Mouse (Mus musculus): ENCODE measurements around the gene Cavin3. TPM values are rescaled to one million over a fixed set of nuclear protein-coding genes. Genes with fewer than 3 reads are reported as not detected.
"Not testable (repeated sequence)": the region's sequence is repeated elsewhere in the genome, so short reads cannot be mapped to it uniquely, and the experiment has no call there.

Gene Cavin3
- total RNA-seq, 2 experiments from 2014 or later, result 13.9 to 14.2 TPM

DNA sequence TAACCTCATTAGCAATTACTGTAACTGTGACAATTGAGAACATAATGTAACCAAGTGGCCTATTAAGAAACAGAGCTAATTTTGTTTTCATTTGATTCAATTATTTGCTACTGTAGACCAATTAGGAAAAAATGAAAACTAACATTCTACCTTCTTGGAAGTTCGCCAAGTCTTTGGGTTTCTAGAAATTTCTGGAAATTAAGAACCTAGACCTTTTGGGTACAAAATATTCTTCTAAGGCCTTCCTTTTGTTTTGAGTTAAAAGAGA, 4.7 kb downstream of the Cavin3 start:
- Histone ChIP-seq H3K4me3 (no peak overlapping the region), H3K27ac (no peak overlapping the region)
- TF ChIP-seq CTCF (conservative IDR thresholded peaks at IDR 0.05), result no peak
- no peak for DNase-seq (ENCODE audit: low spot score in 2 of 2)

DNA sequence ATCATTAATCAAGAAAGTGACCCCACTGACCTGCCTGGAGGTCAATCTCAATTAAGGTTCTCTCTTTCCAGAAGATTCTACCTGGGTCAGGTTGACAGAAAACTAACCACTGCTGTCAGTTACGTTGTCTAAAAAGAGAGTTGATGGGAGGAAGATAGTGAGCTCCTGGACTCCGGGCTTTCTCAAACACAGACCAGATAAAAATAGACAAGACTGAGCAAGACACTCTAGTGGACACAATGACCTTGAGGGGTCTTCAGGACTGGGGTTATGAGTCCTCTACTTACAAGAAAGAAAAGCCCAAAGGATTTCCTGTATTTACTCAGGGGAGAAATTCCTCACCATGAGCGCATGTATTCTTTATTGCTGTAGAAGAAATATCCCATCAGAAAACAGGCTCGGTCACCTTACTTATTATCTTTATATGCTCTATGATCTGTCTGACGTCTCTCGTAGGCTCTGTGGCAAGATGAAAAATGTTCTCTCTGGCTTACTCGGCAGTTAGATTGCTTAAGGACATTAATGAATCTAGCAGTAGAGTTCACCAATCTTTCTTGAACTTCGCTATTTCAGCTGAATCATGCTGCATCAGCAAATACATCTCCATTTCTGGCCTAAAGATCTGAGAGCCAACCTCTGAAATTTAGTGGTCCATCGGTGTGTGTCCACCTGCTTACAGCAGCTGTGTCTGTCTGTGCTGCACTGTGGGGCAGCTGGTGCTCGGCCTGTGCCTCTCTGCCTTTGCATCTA, 5.2 kb downstream of the Cavin3 start:
- no peak for TF ChIP-seq CTCF (conservative IDR thresholded peaks at IDR 0.05)
- Histone ChIP-seq H3K4me3 (no peak overlapping the region), H3K27ac (no peak overlapping the region)
- no peak for DNase-seq (ENCODE audit: low spot score in 2 of 2)

DNA sequence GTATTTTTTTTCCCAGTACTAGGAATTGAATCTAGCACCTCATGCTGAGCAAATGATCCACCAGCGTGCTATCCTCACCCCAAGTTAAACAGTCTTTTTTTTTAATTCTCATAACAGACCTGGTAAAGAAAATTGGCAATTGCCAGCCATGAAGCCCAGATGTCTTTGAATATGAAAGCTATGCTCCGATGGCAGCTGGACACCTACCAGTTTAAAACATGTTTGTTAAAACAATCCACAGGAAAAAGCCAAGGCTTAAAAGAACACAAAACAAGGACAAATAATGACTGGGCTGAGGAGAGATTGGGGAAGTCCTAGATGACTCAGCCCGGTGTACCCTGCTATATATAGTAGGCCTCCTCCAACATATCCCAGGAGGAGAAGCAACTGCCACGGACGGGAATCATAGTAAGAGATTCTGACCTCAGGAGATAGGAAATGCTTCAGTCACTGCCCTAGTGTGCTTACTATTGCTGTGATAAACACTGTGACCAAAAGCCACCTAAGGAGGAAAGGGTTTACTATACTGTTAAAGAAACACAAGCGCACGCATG, 6.6 kb downstream of the Cavin3 start:
- no peak overlapping the region for H3K4me3 ChIP-seq
- DNase-seq (ENCODE audit: low spot score in 2 of 2), result no peak
- TF ChIP-seq CTCF (conservative IDR thresholded peaks at IDR 0.05), result no peak
- H3K27ac ChIP-seq, result no peak overlapping the region

DNA sequence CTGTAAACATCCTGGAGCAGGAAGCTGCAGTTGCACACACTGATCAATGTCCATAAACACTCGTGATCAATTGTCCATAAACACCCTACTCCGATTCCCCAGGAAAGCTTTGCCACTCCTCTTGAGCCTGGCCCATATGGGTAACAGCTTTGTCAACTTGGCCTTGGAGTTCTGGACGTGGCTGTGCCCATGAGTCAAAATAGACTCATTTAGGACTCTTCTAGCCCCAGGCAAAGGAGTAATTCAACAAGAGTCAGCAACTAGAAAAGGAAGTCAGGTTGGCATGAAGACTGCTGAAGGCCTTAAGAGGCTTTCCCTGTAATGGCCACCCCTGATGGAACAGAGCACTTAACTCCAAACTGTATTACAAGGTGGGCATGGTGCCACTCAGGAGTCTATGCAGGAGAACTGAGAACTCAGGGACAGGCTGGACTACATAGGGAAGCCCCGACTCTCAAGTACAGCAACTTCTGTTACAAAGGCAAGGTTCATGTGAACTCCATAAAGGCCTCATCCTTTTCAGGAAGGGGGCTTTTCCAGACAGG, 7.3 kb downstream of the Cavin3 start:
- H3K4me3 ChIP-seq, result no peak overlapping the region
- DNase-seq (ENCODE audit: low spot score in 2 of 2), result no peak
- no peak overlapping the region for H3K27ac ChIP-seq
- no peak for TF ChIP-seq CTCF (conservative IDR thresholded peaks at IDR 0.05)

DNA sequence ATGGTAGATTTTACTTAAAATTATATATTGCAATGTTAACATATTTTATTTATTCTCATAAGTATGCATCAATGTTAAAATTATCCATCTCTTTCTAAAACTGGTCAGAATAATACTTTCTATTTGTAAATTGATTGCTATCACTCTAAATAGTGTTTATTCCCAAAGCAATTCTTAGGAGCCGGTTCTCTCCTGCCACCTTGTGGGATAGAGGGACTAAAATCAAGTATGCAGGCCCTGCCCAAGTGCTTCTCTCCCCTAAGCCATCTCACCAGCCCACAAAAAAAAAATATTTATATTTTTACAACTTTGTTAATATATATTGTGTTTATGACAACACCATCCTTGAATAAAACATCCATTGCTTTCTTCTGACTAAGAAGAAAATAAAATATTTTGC, 9.5 kb downstream of the Cavin3 start:
- Histone ChIP-seq H3K27ac (no peak overlapping the region), H3K4me3 (no peak overlapping the region)
- peak in 1 of 2 experiments; percentile 51 for DNase-seq (ENCODE audit: low spot score in 2 of 2)
- peak; percentile 78 for TF ChIP-seq CTCF (conservative IDR thresholded peaks at IDR 0.05)

DNA sequence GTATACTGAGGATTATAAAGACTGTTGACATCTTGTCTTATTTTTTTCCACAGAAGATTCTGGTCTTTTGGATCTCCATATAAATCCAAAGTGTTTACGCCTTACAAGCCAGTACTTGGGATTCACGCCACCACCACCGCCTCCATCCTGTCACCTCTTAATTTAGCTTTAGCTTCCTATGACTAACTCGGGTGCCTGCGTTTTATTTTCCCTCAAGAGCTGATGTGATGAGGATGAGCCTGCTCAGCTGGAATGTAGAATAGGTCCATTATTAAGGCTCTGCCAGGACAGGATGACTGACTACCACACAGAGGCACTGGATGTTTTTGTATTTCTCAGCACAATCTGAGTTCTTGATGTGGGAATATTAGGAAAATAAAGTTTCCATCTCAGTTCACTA, 16.6 kb downstream of the Cavin3 start:
- not testable (repeated sequence) for DNase-seq (ENCODE audit: low spot score in 2 of 2); H3K27ac ChIP-seq

DNA sequence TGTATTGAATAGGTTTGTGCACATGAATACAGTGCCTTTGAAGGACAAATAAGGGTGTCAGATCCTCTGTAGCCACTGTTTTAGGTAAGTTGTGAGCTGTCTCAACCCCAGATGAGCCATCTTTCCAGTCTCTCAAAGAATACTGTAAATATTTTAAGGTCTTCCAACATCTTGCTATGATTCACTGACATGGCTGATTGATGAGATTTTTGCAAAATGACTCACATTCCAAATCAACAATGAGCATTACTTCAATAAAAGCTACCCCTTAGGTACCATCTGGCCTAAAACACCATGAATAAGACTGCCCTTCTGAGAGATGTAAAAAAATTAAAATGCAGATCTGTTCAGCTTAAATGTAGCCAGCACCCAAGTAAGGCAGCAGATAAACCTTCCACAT, 23.6 kb downstream of the Cavin3 start:
- H3K4me3 ChIP-seq, result no peak overlapping the region
- no peak for TF ChIP-seq CTCF (conservative IDR thresholded peaks at IDR 0.05)
- H3K27ac ChIP-seq, result no peak overlapping the region
- DNase-seq (ENCODE audit: low spot score in 2 of 2), result no peak

More for the DNA sequence above, 16.6 kb downstream of the Cavin3 start:
- H3K4me3 ChIP-seq, result not testable (repeated sequence)

DNA sequence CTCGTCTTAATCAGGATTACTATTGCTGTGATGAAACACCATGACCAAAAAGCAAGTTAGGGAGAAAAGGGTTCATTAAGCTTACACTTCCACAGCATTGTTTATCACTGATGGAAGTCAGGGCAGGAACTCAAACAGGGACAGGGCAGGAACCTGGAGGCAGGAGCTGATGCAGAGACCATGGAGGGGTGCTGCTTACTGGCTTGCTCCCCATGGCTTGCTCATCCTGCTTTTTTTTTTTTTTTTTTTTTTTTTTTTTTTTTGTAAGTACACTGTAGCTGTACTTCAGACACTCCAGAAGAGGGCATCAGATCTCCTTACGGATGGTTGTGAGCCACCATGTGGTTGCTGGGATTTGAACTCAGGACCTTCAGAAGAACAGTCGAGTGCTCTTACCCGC, 28.8 kb downstream of the Cavin3 start:
- not testable (repeated sequence) for H3K27ac ChIP-seq; DNase-seq (ENCODE audit: low spot score in 2 of 2); H3K4me3 ChIP-seq

DNA sequence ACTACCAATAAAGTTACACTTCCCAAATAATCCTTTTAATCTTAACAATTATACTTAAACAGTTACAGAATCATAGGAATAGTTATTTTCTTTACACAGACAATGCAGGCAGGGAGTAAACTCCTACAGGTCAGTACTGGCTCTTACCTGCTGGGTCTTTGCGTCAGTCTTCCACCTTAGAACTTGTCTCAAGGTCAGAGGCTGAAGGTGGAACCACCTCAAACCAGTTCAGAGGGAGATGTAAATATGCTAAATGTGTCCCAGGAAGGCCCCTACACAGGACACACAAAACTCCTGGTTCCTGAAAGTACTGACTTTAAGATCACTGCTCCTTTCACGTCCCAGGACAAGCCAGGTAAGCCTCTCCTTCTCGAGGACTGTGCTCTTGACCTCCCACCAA, 37.0 kb downstream of the Cavin3 start:
- DNase-seq (ENCODE audit: low spot score in 2 of 2), result no peak
- Histone ChIP-seq H3K27ac (no peak overlapping the region), H3K4me3 (no peak overlapping the region)
- TF ChIP-seq CTCF (conservative IDR thresholded peaks at IDR 0.05), result no peak

DNA sequence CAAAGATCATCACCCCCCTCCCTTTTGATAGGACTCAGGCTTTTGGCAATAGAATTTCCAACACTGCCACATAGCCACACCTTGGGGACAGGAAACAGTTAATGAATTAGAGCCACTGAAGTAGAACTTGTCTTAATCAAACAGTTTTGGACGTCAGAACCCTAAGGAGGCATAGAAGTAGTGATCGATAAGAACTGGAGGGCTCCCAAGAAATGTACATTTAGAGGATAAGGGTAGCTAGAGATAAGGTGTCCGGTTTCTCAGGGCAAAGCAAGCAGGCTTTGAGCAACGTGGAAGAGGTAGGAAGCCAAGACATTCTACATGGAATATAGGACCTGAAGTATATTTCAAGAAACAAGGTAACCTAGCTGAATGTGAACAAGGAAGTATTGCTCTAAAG, 40.7 kb downstream of the Cavin3 start:
- Histone ChIP-seq H3K4me3 (no peak overlapping the region), H3K27ac (no peak overlapping the region)
- no peak for TF ChIP-seq CTCF (conservative IDR thresholded peaks at IDR 0.05)
- DNase-seq (ENCODE audit: low spot score in 2 of 2), result no peak

DNA sequence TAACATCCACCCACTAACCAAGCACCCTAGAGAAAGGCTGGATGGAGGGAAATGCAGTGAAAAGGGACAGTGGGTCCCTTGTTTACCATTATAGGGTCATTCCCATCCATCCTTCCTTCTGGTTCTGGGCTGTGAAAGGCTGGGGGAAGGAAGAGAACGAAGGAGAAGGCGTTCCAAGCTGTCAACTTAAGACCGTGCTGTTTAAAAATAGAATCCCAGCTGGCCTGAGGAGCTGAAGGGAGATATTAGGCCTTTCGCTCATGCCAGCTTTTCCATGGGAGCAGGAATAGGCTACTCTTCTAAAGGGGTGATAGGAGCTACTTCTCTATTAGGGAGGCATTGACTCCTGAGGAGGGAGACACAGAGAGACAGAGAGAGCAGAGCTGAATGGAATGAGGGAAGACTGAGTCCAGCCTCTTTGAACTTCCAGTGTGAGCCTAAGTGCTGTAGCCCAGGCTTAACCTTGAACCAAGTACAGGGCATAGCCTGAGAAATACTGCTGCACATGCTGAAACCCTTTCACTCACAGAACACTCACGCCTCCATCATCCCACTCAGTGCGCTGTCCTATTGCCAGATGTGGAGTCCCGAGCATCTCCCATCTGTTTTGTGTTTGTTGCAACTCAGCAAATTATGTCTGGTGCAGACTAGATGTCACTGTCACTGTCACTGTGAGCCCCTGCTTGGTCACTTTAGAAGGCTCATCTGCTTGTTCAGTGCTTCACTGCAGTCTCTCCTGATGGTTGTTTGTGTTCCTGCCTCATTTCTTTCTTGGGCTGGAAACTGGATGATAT, 43.9 kb downstream of the Cavin3 start:
- Histone ChIP-seq H3K27ac (peak overlapping the region; percentile 75), H3K4me3 (no peak overlapping the region)
- TF ChIP-seq CTCF (conservative IDR thresholded peaks at IDR 0.05), result no peak
- peak; percentile 37 to 38 for DNase-seq (ENCODE audit: low spot score in 2 of 2)

DNA sequence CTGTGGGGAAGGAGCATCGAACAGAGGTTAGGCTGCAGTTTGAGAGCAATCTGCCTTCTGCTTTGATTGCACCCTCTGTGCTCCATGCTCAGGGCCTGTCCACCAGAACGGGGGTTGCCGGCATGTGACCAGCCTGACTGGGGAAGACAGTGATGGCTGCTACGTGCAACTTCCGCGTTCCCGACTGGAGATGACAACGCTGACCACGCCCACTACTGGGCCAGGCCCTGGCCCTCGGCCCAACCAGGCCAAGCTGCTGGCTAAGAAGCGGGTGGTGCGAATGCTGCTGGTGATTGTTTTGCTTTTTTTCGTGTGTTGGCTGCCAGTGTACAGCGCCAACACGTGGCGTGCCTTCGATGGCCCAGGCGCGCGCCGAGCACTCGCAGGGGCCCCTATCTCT, 47.3 kb downstream of the Cavin3 start:
- DNase-seq (ENCODE audit: low spot score in 2 of 2), result no peak
- no peak overlapping the region for H3K4me3 ChIP-seq
- no peak overlapping the region for H3K27ac ChIP-seq
- no peak for TF ChIP-seq CTCF (conservative IDR thresholded peaks at IDR 0.05)

DNA sequence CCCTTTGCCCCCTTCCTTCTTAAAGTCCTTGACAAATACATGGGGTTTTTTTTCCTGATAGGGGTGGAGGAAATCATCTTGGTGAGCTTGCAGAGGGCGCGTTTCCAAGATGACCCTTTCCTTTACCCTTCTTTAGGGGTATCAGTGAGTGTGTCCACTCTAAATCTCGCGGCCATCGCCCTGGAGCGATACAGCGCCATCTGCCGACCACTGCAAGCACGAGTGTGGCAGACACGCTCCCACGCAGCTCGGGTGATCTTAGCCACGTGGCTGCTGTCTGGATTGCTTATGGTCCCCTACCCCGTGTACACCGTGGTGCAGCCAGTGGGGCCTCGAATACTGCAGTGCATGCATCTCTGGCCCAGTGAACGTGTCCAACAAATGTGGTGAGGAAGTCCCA, 48.2 kb downstream of the Cavin3 start:
- no peak overlapping the region for H3K4me3 ChIP-seq
- DNase-seq (ENCODE audit: low spot score in 2 of 2), result no peak
- TF ChIP-seq CTCF (conservative IDR thresholded peaks at IDR 0.05), result no peak
- no peak overlapping the region for H3K27ac ChIP-seq

DNA sequence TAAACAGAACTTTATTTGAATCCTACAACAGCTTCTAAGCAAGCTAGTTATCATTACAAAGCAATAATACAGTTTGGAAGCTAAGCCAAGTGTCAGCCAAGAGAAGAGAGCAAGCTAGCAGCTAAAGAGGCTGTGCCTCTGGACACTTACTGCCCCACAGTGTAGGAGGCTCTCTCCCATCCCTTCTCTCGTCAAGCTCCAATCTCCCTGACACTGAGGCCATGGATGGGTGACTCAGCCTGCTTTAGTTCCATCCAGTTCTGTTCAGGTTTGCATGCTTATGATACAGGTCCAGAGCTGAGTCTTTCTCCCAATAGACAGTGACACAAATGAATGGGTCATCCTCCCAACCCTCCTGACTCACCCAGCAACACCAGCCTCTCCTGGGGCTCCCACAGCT, 50.0 kb downstream of the Cavin3 start:
- no peak for DNase-seq (ENCODE audit: low spot score in 2 of 2)
- TF ChIP-seq CTCF (conservative IDR thresholded peaks at IDR 0.05), result no peak
- no peak overlapping the region for H3K4me3 ChIP-seq
- no peak overlapping the region for H3K27ac ChIP-seq

Other genes with a start within 250 kb of the Cavin3 start
- gene Olfr688, start 194.2 kb downstream of the Cavin3 start, total RNA-seq (2021), result not detected
- not detected for gene Olfr689, start 171.1 kb downstream of the Cavin3 start, total RNA-seq (2021)
- gene Olfr690, start 148.2 kb downstream of the Cavin3 start, total RNA-seq (2021), result 1 to 10 TPM in 1 of 2 experiments, under 1 TPM in 1; 0.44 to 1.0 TPM
- gene Olfr691, start 140.0 kb downstream of the Cavin3 start, total RNA-seq (2021), result under 1 TPM; 0.61 to 0.74 TPM
- not detected for gene Olfr692, start 114.1 kb downstream of the Cavin3 start, total RNA-seq (2021)
- gene Gm5901, start 107.3 kb downstream of the Cavin3 start, total RNA-seq (2021), result not detected
- 10 to 100 TPM; 59.7 to 66.1 TPM for gene Fam160a2, start 82.2 kb downstream of the Cavin3 start, total RNA-seq (2021)
- gene Cnga4, start 77.7 kb downstream of the Cavin3 start, total RNA-seq (2021), result under 1 TPM; 0.69 to 0.90 TPM
- gene Cckbr, start 56.6 kb downstream of the Cavin3 start, total RNA-seq (2021), result 1 to 10 TPM; 6.2 to 6.5 TPM
- gene Smpd1, start 72.1 kb upstream of the Cavin3 start, total RNA-seq (2021), result 10 to 100 TPM; 82.7 to 86.2 TPM
- gene Apbb1, start 99.4 kb upstream of the Cavin3 start, total RNA-seq (2021), result 100 to 1,000 TPM; 360 to 370 TPM
- under 1 TPM in 1 of 2 experiments, not detected in 1; 0.23 TPM for gene Hpx, start 117.8 kb upstream of the Cavin3 start, total RNA-seq (2021)
- 100 to 1,000 TPM; 140 to 142 TPM for gene Trim3, start 151.3 kb upstream of the Cavin3 start, total RNA-seq (2021)
- gene Timm10b, start 157.8 kb upstream of the Cavin3 start, total RNA-seq (2021), result 10 to 100 TPM; 67.4 to 73.7 TPM
- 100 to 1,000 TPM in 1 of 2 experiments, 10 to 100 TPM in 1; 98.9 to 105 TPM for gene Arfip2, start 158.1 kb upstream of the Cavin3 start, total RNA-seq (2021)
- gene Gm45799, start 158.3 kb upstream of the Cavin3 start, total RNA-seq (2021), result 10 to 100 TPM in 1 of 2 experiments, 1 to 10 TPM in 1; 6.9 to 12.7 TPM
- gene Dnhd1, start 168.5 kb upstream of the Cavin3 start, total RNA-seq (2021), result 1 to 10 TPM; 6.9 to 8.5 TPM